Mouse (Mus musculus) kidney, postnatal 4 days (tissue): Measurements from ENCODE around the gene Spata18.

ENCODE experiments used
- DNase-seq, 2 experiments: peaks; one replicate each; pipeline ENCODE4 v3.0.0; 2021; ENCODE audit warnings: mixed read lengths in 2 of 2

Spata18 gene

GRCm38 (mm10) chr5:73651061-73651854 lies at the start of gene Spata18:
Gene Spata18 (plus strand): TSS chr5:73651379.
- DNase-seq: peak; percentile 58 to 67

GRCm38 (mm10) chr5:73602865-73603264 lies 48.3 kb upstream of the Spata18 start:
- no peak for DNase-seq

GRCm38 (mm10) chr5:73604542-73604941 lies 46.6 kb upstream of the Spata18 start:
- DNase-seq: no peak

GRCm38 (mm10) chr5:73604964-73605363 lies 46.2 kb upstream of the Spata18 start:
- no peak for DNase-seq

GRCm38 (mm10) chr5:73611071-73611470 lies 40.1 kb upstream of the Spata18 start:
- DNase-seq: no peak

- no peak for DNase-seq
Measured at GRCm38 (mm10) chr5:73613296-73613695, 37.9 kb upstream of the Spata18 start.

- DNase-seq: no peak
Measured at GRCm38 (mm10) chr5:73615211-73615610, 36.0 kb upstream of the Spata18 start.

- DNase-seq: no peak
Measured at GRCm38 (mm10) chr5:73618969-73619368, 32.2 kb upstream of the Spata18 start.

- no peak for DNase-seq
Measured at GRCm38 (mm10) chr5:73625505-73625904, 25.7 kb upstream of the Spata18 start.

GRCm38 (mm10) chr5:73626842-73627241 lies 24.3 kb upstream of the Spata18 start:
- no peak for DNase-seq

- no peak for DNase-seq
Measured at GRCm38 (mm10) chr5:73627559-73627958, 23.6 kb upstream of the Spata18 start.

- no peak for DNase-seq
Measured at GRCm38 (mm10) chr5:73627991-73628390, 23.2 kb upstream of the Spata18 start.

- no peak for DNase-seq
Measured at GRCm38 (mm10) chr5:73630141-73630540, 21.0 kb upstream of the Spata18 start.

GRCm38 (mm10) chr5:73631001-73631558 lies 20.1 kb upstream of the Spata18 start:
- DNase-seq: no peak

- peak in 1 of 2 experiments; percentile 17 for DNase-seq
Measured at GRCm38 (mm10) chr5:73632291-73632690, 18.9 kb upstream of the Spata18 start, which contains the start of gene Lrrc66. Gene Lrrc66 (minus strand): TSS chr5:73632526.

- peak; percentile 86 to 87 for DNase-seq
Measured at GRCm38 (mm10) chr5:73633141-73633540, 18.0 kb upstream of the Spata18 start.

- DNase-seq: no peak
Measured at GRCm38 (mm10) chr5:73637337-73638107, 13.7 kb upstream of the Spata18 start.

GRCm38 (mm10) chr5:73641058-73641457 lies 10.1 kb upstream of the Spata18 start:
- no peak for DNase-seq

GRCm38 (mm10) chr5:73642091-73642490 lies 9.1 kb upstream of the Spata18 start:
- DNase-seq: peak; percentile 65 to 67

GRCm38 (mm10) chr5:73647261-73647900 lies 3.8 kb upstream of the Spata18 start, which contains the start of gene Sgcb:
Gene Sgcb (minus strand): TSS chr5:73647790.
- DNase-seq: peak; percentile 91 to 93

GRCm38 (mm10) chr5:73650365-73650964 lies 714 bp upstream of the Spata18 start:
- DNase-seq: peak; percentile 19 to 38

- no peak for DNase-seq
Measured at GRCm38 (mm10) chr5:73651855-73652201, 649 bp downstream of the Spata18 start.

- no peak for DNase-seq
Measured at GRCm38 (mm10) chr5:73666695-73667094, 15.5 kb downstream of the Spata18 start.
